Mouse (Mus musculus) regulatory T cell (primary cell): Measurements from ENCODE around the gene Spry1.

Experiments used
- in situ Hi-C: fragments of 300-600 bp; cut with MboI, MseI; formaldehyde crosslinking; loops from one replicate; pipeline ENCODE4 v1.15.1; 2025; ENCODE audit warnings: high pct_unique_total_duplicates

Gene Spry1

DNA sequence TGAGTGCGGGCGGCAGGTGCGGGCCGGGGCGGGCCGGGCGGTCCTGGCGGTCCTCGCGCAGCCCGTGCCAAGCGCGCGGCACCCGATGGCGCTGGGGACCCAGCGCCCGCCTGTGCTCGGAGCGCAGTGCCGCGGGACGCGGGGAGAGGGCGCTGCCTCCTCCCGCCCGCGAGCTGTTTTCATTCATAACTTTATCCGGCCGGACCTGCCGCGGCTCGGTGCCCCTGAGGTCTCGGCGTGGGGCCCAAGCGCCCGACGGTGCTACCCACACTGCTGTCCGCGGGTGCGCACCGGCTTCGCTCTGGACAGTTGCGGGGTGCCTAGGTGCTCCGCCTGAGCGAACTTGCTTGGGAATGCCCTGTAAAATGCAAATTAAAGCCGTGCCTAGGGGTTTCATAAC lies 1.1 kb downstream of the Spry1 start:
- in situ Hi-C loops = loop anchor here (5.0 to 10.0 kb wide), 2 partner anchors 114 to 336 kb away; no protein-coding TSS in a partner anchor

DNA sequence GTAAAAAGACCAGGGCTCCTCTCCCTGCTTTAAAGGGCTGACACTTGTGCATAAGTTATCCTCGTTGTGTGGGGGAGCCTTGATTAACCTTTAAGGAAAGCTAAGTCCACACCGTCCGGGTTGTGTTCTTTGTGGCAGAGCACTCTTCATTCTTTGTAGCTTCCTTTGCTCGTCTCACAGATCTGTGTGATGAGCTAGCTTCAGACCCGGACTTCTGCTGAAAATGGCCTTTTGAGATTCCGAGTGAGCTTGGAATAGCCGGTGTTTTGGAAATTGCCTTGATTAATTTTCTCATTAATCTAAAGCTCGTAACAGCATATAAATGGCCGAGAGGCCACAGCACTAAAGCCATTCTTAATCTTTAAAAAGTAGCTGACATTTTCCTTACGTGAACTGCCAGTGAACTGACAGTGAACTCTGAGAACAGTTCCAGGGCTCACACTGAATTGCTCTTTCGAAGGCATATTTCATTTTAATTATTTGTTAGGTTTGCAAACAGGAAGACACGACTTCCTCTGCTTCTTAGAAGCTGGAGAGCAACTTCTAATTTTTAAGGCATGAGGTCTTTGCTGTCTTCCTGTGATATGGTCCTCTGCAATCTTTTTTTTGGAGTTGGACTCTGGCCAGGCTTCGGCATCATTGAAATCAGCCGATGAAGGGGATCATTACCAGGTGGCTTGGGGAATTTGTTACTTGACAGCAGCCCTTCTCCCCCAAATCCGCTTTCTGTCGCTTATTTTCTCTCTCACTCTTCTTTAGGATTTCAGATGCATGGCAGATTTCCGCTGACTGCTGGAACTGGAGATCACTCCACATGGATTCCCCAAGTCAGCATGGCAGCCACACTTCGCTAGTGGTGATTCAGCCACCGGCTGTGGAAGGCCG lies 2.3 kb downstream of the Spry1 start:
- in situ Hi-C loops = loop anchor here (5.0 to 10.0 kb wide), 2 partner anchors 113 to 335 kb away; no protein-coding TSS in a partner anchor

DNA sequence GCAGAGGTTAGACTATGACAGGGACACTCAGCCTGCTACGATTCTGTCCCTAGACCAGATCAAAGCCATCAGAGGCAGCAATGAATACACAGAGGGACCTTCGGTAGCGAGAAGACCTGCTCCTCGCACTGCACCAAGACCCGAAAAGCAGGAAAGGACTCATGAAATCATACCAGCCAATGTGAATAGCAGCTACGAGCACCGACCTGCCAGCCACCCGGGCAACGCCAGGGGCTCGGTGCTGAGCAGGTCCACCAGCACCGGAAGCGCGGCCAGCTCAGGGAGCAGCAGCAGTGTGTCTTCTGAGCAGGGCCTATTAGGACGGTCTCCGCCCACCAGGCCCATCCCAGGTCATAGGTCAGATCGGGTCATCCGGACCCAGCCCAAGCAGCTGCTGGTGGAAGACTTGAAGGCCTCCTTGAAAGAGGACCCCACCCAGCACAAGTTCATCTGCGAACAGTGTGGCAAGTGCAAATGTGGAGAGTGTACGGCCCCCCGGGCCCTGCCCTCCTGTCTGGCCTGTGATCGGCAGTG lies 3.0 kb downstream of the Spry1 start:
- in situ Hi-C loops = loop anchor here (5.0 to 10.0 kb wide), 2 partner anchors 112 to 335 kb away; no protein-coding TSS in a partner anchor

DNA sequence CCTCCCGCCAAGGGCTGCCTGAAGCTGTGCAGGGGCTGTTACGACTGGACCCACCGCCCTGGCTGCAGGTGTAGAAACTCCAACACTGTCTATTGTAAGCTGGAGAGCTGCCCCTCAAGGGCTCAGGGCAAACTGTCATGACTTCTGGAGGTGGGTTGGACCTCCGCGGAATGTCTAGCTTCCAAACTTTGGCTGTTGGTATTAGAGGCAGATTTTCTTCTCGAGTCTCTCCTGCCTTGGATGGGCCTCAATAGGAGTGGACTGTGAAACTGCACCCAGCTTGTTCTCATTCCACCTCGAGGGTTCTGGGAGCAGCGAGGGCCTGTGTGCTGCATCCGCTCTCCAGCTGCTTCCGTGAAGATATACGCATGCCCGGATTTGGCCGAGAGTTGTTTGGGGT lies 3.7 kb downstream of the Spry1 start:
- in situ Hi-C loops = loop anchor here (5.0 to 10.0 kb wide), 2 partner anchors 111 to 334 kb away; no protein-coding TSS in a partner anchor

DNA sequence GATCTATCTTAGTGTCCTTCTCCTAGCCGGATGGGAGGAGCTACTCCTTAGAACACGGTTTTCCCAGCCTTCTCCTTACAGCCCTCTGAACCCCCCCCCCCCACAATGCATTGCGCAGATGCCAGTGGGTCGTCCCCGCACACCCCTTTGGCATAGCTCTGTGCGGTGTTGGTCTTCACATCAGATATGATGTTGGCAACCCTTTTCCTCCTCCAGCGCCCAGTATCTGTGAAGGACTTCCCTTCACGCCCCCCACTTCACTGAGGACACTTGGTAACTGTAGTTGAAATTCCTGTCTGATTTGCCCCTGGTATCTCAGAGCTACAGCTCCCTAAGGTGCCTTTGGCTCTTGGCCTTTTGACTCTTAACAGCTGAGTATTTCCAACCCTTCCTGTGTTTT lies 4.2 kb downstream of the Spry1 start:
- in situ Hi-C loops = loop anchor here (5.0 to 10.0 kb wide), 2 partner anchors 111 to 333 kb away; no protein-coding TSS in a partner anchor

DNA sequence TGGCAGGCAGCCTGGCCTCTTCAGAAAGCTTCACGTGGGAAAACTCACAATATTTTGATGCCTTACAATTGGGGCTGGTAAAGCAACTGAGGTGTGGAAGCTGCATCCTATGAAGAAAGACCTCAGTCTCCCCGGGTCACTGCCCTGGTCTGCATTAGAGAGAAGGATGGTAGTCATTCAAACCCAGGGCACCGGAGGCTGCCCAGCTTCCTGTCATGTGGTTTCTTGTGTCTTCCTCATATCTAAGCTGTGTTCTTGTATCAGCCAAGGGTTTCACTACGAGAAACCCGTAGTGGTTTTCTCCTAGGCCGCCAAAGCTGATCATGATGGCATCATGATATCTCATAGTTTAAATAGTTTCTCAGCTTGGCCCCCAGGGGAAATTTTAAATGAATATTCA lies 5.3 kb downstream of the Spry1 start:
- in situ Hi-C loops = loop anchor here (5.0 to 10.0 kb wide), 2 partner anchors 37 to 110 kb away; no protein-coding TSS in a partner anchor

DNA sequence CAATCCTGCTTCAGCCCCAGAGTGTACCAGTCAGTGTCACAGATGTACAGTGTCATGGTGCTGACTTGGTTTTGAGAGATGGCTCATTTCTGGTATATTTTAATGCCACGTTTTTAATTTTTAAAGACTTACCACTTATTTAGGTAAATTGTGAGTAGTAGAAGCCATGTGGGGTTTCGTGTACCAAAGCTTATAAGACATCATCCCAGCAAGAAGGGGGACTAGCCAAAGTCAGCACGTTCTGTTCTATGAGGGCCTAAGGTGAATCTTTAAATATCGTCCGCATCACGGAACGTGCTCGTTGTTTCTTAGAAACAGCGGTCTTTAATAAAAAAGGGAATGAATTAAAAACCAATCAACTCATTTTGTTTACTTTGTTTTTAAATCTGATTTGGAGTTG lies 6.5 kb downstream of the Spry1 start:
- in situ Hi-C loops = loop anchor here (5.0 to 10.0 kb wide), 2 partner anchors 36 to 109 kb away; no protein-coding TSS in a partner anchor

DNA sequence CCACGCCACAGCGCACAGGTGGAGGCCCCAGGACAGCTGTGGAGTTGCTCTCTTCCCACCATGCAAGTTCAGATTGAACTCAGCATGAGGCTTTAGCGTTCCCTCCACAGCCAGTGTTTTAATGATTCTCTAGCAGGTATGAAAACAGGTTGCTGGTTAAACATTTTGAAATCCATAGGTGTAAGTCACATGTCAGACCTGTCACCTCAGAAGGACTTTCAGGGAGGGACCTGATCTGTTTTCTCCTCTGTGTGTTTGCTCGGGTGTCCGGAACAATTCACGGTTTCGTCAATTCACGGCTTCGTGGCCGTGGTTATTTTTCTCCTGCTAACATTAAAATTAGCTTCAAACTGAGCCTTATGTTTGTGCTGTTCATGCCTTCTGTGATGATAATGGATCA lies 7.5 kb downstream of the Spry1 start:
- in situ Hi-C loops = loop anchor here (5.0 to 10.0 kb wide), 2 partner anchors 35 to 108 kb away; no protein-coding TSS in a partner anchor

DNA sequence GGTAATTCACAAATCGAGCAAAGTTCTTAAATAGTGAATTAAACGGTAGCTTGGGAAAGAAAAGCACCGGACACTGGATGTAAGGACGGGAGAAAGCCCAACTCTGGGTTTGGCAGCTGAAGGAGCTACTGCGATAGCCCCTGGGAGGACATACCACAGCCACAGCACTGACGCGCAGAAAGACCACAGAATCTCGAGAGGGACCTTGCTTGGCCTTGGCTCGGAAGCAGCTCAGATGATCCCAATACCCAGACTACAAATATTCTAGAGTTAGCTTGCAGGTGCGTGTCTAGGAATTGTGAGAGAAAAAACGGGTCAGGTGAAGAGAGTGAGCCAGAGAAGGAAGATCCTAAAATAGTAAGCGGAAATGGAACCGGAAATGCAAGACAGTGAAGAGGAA lies 8.5 kb downstream of the Spry1 start:
- in situ Hi-C loops = loop anchor here (5.0 to 10.0 kb wide), 2 partner anchors 34 to 107 kb away; no protein-coding TSS in a partner anchor

DNA sequence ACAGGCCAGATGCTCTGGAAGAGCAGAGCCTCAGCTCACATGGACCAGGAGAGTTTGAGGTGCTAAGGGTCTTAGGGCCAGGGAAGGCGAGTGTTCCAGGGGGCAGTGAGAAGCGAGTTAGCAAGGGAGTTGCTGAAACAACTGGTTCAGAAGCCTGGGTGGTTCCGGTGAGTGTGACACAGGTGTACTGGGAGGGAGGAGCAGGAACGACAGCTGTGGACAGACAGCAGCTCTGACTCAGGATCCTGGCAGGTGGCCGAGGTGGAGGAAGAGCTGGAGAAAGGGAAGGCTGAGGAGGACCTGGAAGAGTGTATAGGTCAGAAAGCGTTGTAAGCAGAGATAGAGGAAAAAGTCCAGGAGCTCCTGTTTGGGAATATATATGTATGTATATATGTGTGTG lies 9.5 kb downstream of the Spry1 start:
- in situ Hi-C loops = loop anchor here (5.0 to 10.0 kb wide), 2 partner anchors 33 to 106 kb away; no protein-coding TSS in a partner anchor

DNA sequence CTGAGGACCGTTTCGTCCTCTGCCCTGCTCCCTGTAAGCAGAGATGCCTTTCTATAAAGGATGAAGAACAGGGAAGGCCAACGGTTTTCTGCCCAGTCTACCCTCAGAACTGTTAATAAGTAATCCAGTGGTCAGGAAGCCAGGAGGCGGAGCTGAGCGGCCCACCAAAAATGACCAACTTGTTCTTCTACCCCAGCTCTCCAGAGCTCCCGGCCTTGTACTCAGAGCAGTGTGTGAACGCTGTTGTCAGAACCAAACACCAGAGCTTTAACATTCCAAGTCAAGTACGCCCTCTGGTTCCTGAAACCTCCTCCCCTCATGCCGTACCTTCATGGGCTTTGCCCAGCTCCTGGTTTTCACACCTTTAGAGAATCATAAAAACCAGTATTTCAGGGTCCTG lies 12.8 kb downstream of the Spry1 start:
- in situ Hi-C loops = no loop called here

DNA sequence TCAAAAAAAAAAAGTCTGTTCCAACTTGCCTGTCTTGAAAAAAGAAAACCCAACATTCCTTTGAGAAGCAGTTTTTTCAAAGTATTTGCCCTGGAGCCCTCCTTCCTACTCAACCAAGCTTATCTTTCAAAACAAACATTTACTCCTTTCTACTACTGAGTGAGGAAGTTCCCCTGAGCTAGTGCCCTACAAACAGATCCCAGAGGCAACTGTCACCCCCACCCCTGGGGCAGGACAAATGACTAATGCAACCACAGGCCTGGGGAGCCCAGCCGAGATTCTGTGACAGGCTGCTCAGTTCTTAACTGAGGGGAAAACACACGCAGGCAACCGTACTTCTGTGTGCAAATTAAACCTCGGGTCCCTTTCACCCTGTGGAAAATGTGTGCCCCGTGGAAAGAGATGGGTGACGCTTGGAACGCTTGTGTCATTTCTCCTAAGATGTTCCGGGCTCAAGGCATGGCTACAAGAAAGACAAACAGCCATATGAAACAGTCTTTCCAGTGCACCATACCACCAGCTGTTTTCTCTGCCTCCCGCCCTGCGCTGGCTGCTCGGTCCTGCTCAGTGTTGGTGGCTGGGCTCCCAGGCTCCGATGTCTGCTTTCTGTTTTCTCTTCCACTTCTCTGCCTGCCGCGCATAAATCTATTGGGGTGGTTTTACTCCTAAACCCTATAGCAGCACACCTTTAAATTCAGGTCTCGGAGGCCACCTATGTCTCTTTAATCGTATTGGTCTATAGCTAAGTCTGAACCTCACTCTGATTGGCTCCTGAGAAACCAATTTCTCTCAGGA lies 14.4 kb downstream of the Spry1 start:
- in situ Hi-C loops = no loop called here

DNA sequence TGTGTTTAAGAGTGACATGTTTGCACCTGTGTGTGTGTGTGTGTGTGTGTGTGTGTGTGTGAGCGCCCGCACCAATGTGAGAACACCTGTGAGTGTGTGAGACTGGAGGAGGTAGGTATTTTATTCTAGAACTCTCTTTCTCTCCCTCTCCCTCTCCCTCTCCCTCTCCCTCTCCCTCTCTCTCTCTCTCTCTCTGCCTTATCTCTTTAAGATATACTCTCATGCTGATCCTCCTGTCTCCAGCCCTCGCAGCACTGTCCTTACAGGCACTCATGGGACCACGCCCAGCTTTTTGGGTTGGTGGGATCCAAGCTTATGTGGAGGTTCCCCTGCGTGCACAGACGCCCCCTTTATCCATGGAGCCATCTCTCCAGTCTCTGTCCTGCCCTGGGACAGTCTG lies 15.0 kb downstream of the Spry1 start:
- in situ Hi-C loops = no loop called here

DNA sequence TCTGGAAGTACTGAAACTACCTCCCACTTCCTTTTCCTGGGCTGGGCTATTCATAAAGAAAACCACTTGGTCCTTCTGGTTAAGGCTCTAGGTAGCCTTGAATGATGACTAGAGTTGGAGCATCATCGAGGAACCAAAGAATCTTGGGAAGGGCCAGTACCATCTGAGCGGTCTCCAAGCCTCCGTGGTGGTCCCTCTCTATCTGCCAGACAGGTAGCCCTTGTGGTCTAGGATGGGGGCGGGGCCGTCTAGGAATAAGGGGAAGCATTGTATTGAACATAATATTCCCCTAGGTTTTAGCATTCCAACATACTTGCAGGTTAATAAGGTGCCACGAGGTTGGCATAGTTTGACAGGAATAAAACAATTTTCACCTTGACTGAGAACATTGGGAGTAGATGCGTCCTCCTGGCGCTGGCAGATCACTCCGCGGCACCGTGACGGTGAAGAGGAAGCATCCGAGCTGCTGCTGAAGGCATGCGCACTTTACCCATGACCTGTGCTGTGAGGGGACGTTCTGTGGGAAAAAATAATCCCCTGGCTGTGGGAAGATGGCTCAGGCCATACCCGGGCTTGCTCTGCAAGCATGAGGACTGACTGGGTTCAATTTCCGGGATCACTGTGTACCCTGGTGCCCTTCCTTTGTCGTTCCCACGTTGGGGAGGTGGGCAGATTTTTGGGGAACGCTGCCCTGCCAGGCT lies 16.3 kb downstream of the Spry1 start:
- in situ Hi-C loops = no loop called here

DNA sequence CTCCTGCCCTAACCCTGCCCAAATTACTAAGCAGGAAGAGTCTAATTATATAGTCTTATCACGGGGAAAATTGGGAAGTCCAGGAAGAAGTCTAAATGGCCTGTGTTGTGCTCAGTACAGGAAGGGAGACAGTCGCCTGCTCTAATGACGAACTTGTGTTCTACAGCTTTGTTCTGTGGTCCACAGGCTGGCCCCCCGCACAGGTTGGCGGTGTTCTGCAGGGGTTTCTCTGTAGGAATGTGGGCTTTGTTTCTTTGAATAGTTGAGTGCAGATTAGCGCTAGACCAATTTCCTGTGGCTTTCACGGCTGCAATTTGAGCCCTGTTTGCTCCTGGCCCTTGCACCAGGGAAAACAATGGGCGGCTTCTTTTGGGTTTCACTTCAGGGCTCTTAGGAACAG lies 17.3 kb downstream of the Spry1 start:
- in situ Hi-C loops = no loop called here

DNA sequence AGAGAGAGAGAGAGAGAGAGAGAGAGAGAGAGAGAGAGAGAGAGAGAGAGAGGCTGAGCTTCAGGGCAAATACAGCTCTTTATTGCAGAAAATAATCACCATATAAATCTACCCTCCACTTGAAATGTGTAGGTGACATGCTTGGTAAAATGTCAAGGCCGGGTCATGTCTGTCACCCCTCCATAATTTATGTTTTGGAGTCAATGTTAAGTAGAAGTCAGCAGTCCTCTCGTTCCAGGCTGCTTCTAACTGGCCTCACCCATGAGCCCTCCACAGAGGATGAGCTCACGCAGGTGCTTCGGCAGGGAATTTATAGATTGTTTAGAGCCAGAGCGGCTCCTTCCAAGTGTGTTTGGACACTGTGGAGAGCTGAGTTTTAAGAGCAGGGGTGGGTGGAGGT lies 18.4 kb downstream of the Spry1 start:
- in situ Hi-C loops = no loop called here

DNA sequence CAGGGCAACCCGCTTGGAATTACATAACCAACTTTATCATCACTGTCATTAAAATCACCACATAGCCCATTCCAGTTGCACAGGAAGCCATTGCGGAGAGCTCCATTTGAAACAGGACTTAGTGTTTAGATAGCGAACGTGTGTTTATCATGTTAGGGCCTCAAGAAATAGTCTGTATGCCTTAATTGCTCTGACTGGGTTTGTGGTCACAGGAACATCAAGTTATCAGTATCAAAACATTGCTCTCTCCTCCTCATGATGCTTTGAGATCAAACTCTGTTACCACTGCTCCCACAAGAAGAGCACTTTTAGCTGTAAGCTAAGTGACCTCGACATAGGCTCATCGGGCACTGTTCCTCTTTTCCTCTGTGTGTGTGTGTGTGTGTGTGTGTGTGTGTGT lies 19.9 kb downstream of the Spry1 start:
- in situ Hi-C loops = no loop called here

DNA sequence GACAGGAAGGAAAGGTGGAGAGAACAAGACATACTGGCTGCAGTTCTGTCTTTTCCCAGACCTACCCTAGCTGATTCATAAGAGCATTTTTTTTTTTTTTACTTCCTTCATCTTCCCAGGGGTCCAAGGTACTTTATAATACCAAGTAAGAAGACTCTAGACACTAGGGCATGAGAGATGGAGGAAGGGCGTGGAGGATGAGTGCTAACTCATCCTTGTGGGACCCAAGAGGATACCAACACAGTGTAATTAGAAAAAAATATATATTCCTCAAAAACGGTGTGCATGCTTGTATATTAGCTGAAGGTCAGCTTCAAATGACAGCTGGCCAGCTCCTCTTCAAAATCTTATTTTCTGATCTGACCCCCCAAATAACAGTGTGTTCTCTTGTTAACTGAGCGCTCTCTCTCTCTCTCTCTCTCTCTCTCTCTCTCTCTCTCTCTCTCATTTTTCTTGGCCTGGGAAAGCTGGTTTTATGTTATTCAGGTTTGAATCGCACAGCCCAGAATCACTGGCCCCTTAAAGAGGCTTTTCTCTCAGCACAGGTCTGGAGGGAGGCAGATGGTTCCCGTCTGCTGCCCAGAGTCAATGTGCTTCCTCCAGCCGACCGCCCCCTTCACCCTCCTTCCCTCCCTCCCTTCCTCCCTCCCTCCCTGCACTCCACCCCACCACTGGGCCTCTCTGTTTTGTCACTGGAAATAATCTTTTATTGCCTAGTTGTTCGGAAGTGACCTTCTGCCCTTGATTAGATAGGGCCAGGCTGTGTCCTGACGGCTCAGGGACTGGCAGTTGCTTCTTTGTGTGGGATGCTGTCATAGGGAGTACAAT lies 26.8 kb downstream of the Spry1 start:
- in situ Hi-C loops = no loop called here

DNA sequence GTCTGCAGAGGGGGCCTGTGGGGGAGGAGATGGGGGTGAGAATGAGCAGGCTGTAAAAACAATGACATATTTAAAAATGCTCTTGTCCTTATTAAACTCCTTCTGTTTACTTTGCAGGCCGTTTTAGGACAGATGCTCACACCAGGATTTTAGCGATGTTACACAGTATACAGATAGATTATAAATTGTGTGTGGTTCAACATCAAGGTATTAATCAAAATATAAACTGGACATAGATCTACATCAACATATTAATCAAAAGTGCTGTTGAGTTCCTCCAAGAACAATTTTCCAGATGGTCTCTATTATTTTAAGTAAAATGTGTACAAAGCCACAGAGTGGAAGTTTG lies 27.3 kb downstream of the Spry1 start:
- in situ Hi-C loops = no loop called here

DNA sequence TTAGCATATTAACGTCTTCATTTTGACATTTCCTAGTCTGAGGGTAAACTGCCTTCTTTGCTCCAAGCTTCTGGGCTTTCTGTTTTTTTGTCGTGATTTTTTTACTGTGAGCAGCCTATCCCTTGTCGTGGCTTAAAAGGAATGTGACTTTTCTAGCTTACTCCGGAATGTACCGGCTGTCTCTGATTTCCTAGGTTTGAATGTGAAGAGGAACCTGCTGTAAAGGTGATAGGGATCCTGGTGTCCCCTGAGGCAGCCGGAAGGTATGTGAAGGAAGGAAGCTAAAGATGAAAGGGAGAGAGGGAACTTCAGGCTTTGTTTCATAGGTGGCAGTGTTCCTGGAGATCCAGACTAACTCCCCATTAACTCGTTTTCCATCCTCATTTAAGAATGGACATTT lies 28.0 kb downstream of the Spry1 start:
- in situ Hi-C loops = no loop called here
